Mouse (Mus musculus): ENCODE measurements around the gene Gm572. TPM values are rescaled to one million over a fixed set of nuclear protein-coding genes. Genes with fewer than 3 reads are reported as not detected.

The Gm572 gene
- polyA plus RNA-seq, 1 experiment from 2014 or later = not detected

DNA sequence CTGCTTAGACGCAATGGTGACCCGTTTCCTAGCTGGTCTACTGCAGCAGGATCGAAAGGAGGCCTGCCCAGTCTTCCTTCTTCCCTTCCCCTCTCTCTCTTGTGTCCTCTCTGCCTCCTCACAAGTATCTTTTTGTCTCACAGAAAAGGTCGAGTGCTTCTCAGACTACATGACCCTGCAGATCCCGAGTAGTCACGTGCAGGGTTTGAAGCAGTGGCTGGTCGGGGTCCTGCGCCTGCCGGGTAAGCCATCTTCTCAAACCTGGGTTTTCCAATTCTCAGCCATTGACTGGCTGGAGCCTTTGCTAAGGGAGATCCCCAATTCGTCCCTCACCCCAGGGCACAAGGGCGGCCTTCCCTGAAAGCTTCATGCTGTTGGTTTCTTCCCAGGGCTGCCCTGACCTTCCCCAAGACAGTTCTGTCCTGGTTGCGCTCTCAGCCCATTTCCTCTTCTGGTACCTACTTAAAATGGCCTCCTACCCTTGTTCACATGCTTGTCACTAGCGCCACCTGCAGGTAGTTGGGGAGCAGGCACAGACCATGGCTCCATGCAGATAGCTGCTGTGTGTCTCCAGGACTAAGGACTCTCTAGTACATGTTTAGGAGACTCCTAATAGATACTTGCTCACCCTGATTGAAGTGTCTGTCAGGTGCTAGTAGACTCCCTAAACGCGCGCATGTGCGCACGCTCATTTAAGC, 11.7 kb downstream of the Gm572 start:
- no peak overlapping the region for H3K27ac ChIP-seq
- no peak overlapping the region for H3K4me3 ChIP-seq
- H3K36me3 ChIP-seq = no peaks in the 10 kb centered on the region
- H3K9me3 ChIP-seq (replicated peaks) = 0 out of 2 replicates have a peak, but pooled peaks cover 3% of the 10 kb centered on the region
- H3K4me1 ChIP-seq = no peaks in the 10 kb centered on the region
- H3K27me3 ChIP-seq (replicated peaks) = 0 out of 2 replicates have a peak, but pooled peaks cover 16% of the 10 kb centered on the region
- no peak overlapping the region for H3K9ac ChIP-seq
- WGBS (ENCODE audit: insufficient replicate concordance) = 80% methylated on average over 18 of the region's 18 CpGs
- ATAC-seq = peak; percentile 59; the same call in 1 of the 2 replicates
- H3K4me2 ChIP-seq = no peak overlapping the region

DNA sequence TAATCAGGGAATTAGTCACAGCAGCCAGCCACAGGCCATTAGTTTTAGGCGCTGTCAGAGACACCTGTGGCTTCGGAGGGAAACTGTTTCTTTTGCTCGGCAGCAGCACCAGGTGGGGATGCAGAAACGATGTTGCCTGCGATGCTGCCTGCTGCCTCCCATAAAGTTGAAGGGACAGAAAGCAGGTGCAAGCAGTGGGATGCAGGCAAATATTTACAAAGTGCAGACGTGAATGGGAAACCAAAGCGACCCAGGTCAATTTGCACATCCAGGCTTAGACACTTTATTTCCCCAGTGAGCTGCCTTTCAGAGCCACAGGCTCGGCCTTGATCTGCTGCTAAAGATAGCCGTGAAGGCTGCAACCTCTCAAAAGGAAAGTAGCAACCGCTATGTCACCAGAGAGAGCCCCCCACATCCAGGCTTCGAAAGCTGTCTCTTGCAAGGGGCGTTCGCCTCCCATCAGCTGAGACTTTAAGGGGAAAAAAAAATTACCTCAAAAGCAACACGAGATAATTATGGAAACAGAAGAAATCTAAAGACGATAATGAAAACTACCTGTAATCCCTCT, 13.7 kb downstream of the Gm572 start:
- Histone ChIP-seq H3K27me3 (replicated peaks) (0 out of 2 replicates have a peak, but pooled peaks cover 16% of the 10 kb centered on the region), H3K27ac (no peak overlapping the region), H3K9ac (no peak overlapping the region), H3K4me1 (peaks cover 1% of the 10 kb centered on the region; the same call in 1 of the 2 replicates), H3K4me3 (no peak overlapping the region), H3K36me3 (no peaks in the 10 kb centered on the region), H3K9me3 (replicated peaks) (0 out of 2 replicates have a peak, but pooled peaks cover 3% of the 10 kb centered on the region), H3K4me2 (no peak overlapping the region)
- ATAC-seq = no peak
- WGBS (ENCODE audit: insufficient replicate concordance) = 51% methylated on average over 15 of the region's 15 CpGs

DNA sequence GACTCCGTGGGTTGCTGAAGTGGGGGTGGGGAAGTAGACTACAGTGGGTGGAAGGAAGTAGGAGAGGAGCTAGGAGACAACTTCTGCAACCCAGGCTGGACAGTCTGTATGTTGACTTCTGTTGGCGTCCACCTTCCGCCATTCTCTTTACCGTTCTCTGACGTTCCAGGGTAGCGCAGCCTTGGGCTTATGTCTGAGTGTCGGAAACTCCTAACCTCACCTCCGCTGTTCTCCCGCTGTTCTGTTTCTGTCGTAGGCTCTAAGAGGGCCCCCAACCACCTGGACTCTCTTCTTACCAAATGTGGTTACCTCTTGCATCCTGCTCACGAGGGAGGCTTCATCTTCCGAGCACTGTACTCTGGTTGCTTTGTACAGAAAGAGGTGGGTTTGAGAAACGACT, 14.7 kb downstream of the Gm572 start:
- Histone ChIP-seq H3K4me2 (no peak overlapping the region), H3K36me3 (no peaks in the 10 kb centered on the region), H3K4me1 (peaks cover 11% of the 10 kb centered on the region; the same call in 1 of the 2 replicates), H3K27ac (no peak overlapping the region), H3K4me3 (no peak overlapping the region), H3K9ac (no peak overlapping the region), H3K27me3 (replicated peaks) (peaks cover 23% of the 10 kb centered on the region), H3K9me3 (replicated peaks) (0 out of 2 replicates have a peak, but pooled peaks cover 3% of the 10 kb centered on the region)
- no peak for ATAC-seq
- WGBS (ENCODE audit: insufficient replicate concordance) = 64% methylated on average over 13 of the region's 13 CpGs

DNA sequence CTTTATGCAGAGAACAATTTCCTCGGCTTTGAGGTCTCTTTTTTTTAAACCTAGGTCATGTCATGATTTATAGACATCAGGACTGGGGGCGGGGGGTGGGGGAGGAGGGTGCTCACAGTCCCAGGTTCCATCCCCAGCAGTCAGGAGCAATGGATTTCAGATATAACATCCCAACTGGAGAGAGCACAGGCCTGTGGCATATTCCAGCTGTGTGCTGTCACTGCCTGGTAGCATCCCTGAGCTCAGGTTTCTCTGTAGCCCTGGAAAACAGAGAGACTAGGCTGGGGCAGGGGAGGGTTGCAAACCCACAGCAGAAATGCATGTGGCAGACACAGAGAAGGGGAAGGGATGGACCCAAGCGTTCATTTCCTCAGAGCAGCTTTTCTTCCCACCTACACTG, 17.1 kb downstream of the Gm572 start:
- H3K27me3 ChIP-seq (replicated peaks) = peaks cover 42% of the 10 kb centered on the region
- 42% methylated on average over 3 of the region's 3 CpGs for WGBS (ENCODE audit: insufficient replicate concordance)
- no peak overlapping the region for H3K27ac ChIP-seq
- H3K9ac ChIP-seq = no peak overlapping the region
- H3K4me3 ChIP-seq = no peak overlapping the region
- H3K36me3 ChIP-seq = no peaks in the 10 kb centered on the region
- no peak for ATAC-seq
- peaks cover 11% of the 10 kb centered on the region; the same call in 1 of the 2 replicates for H3K4me1 ChIP-seq
- no peak overlapping the region for H3K4me2 ChIP-seq
- no peaks in the 10 kb centered on the region for H3K9me3 ChIP-seq (replicated peaks)

DNA sequence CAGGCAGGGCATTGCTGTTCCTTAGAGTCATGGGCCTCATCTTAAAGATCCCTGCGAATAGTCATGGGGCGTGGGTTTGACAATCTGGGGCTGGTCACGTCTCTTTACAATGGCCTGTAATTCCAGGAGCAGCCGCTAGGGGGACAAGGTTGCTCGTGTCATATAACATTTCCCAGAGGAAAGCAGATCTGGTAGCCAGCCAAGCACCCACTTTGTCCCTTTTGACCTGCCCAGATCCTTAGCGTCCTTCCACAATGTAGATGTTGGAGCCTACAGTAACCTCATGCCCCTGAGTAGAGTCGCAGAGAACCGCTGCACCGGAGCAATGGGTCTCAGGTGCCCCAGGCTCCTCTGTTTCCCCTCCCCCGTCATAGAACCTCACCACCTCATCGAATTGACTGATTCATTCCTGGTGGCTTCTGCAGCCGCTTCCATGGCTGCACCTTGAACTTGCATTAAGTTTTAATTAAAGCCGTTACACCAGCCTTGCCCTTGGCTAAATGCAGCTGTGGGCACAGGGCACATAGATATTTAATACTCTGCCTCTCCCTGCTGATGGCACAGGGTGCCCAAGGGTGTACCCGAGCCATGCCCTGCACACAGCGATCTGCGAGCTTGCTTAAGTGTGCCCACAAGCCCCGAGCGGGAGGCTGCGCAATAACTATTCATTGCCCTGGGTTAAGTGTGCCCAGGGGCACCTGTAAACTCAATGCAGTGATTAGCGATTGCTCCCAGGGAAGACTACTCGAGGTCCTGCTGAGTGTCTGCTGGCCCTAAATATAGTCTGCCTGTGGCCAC, 19.2 kb downstream of the Gm572 start:
- no peak overlapping the region for H3K27ac ChIP-seq
- no peak overlapping the region; the same call in 1 of the 2 replicates for H3K4me3 ChIP-seq
- peak overlapping the region; percentile 49 for H3K4me2 ChIP-seq

DNA sequence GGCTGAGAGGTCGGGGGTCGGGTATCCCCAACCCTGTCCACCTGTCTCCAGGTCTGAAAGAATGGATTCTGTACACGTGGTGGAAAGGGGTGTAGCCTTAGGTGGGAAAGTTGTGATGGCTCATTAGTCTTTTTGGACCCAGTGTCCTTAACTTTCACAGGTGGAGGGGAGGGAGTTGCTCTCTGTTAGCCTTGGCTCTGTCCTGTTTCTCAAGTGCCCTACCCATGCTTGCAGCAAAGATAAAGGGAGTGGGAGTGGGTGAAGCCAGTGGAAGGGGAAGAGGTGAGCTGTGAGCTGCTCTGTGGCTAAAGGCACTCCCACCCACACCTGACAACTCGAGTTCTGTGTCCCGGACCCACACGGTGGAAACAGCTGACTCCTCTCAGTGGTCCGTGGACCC, 20.2 kb downstream of the Gm572 start:
- 0 out of 2 replicates have a peak, but pooled peaks have one; percentile 14 for ATAC-seq
- H3K27me3 ChIP-seq (replicated peaks) = peaks cover 43% of the 10 kb centered on the region
- no peaks in the 10 kb centered on the region for H3K9me3 ChIP-seq (replicated peaks)
- no peak overlapping the region for H3K4me3 ChIP-seq
- H3K9ac ChIP-seq = no peak overlapping the region
- no peak overlapping the region for H3K4me2 ChIP-seq
- 59% methylated on average over 7 of the region's 7 CpGs for WGBS (ENCODE audit: insufficient replicate concordance)
- H3K27ac ChIP-seq = no peak overlapping the region
- H3K4me1 ChIP-seq = peaks cover 11% of the 10 kb centered on the region; the same call in 1 of the 2 replicates
- H3K36me3 ChIP-seq = no peaks in the 10 kb centered on the region

More for the DNA sequence above, 19.2 kb downstream of the Gm572 start:
- H3K9me3 ChIP-seq (replicated peaks) = no peaks in the 10 kb centered on the region
- H3K36me3 ChIP-seq = no peaks in the 10 kb centered on the region
- H3K27me3 ChIP-seq (replicated peaks) = peaks cover 46% of the 10 kb centered on the region
- H3K4me1 ChIP-seq = peaks cover 11% of the 10 kb centered on the region; the same call in 1 of the 2 replicates
- 0 out of 2 replicates have a peak, but pooled peaks have one; percentile 36 for ATAC-seq
- no peak overlapping the region for H3K9ac ChIP-seq
- WGBS (ENCODE audit: insufficient replicate concordance) = 27% methylated on average over 21 of the region's 21 CpGs

DNA sequence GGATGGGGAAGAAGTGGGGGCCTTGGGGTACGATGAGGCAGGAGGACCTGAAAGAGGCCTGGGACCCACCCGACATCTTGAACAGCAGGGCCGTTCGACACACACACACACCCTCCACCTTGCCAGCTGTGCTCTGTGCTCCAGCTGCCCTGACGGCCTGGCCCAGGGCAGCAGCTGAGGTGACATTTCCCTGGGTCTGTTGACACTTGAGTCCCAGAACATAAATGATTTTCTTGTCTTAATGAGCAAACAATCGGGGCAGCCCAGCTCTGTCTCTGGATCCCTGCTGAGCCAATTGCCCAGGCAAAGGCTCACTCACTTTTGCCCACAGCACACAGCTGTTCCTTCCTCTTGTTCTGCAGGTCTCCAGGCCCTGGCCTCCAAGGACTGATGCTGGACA, 20.9 kb downstream of the Gm572 start:
- no peak overlapping the region for H3K9ac ChIP-seq
- H3K27me3 ChIP-seq (replicated peaks) = peaks cover 43% of the 10 kb centered on the region
- H3K9me3 ChIP-seq (replicated peaks) = no peaks in the 10 kb centered on the region
- H3K4me3 ChIP-seq = no peak overlapping the region
- 70% methylated on average over 6 of the region's 6 CpGs for WGBS (ENCODE audit: insufficient replicate concordance)
- H3K4me2 ChIP-seq = no peak overlapping the region
- H3K36me3 ChIP-seq = no peaks in the 10 kb centered on the region
- no peak for ATAC-seq
- peaks cover 11% of the 10 kb centered on the region; the same call in 1 of the 2 replicates for H3K4me1 ChIP-seq
- no peak overlapping the region for H3K27ac ChIP-seq

DNA sequence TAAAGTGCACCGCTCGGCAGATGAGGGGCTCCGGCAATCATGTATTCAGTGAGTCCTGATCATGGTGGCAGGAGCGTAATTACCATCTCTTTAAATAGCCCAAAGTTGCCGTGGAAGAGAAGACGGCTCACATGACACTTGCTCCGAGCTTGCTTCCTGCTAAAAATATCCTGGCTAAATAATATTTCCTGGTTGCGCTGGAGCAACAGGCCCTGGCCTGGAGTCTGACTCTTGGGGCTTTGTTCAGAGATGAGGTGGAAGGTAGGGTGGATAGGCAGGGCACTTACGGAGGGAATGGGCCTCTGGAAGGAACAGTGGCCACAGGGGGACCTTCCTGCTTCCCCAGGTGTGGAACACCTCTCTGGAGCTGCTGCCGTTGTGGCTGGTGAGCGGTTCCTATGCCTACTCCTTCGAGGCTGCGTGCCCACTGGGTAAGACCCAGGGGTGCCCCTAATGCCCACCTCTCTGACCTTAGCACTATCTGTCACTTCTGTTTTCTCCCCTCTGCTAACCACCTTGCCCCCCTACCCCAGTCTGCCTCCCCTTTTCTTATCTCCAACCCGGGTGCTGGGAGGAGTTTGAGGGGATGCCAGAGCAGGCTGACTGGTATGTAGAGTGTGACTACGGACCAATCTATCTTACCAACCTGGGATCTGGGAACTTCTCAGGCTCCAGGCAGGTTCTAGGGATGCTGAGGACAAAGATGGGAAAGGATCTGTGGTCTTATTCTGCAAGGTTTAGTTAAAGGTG, 24.1 kb downstream of the Gm572 start:
- Histone ChIP-seq H3K36me3 (no peaks in the 10 kb centered on the region), H3K4me1 (peaks cover 30% of the 10 kb centered on the region), H3K4me2 (no peak overlapping the region), H3K9me3 (replicated peaks) (no peaks in the 10 kb centered on the region), H3K27me3 (replicated peaks) (peaks cover 35% of the 10 kb centered on the region), H3K27ac (no peak overlapping the region), H3K4me3 (no peak overlapping the region), H3K9ac (no peak overlapping the region)
- WGBS (ENCODE audit: insufficient replicate concordance) = 75% methylated on average over 15 of the region's 15 CpGs
- no peak for ATAC-seq

DNA sequence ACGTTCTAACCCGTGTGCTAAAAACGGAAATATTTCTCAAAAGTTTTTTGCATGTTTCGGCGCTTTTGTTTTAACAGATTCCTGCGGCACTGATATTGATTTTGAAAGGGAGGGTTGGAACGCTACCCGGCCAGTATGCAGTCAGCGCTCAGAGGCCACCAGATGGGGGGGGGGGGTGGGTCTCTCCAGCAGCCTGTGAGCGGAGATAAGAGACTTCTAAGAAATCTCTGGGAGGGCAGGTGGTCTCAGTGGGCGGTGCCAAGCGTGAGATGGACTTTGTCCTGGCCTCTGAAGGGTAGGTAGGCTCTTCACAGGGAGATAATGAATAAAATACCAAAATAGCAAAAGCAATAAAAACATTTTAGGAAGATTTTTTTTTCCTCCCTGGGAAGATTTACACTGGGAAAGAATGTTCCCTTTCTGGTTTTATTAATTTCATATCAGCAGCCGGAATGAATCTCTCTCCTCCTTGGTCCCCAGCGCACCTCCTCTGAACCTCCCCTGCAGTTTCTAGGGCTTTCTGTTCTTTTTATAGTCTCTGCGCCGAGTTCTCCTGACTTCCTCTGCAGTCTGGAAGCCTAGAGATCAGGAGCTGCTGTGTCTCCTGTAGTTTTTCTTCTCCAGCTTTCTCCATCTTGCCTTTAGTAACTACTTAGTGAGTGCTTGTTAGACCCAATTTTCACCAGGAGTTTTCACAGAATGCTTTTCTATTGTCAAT, 28.3 kb downstream of the Gm572 start:
- Histone ChIP-seq H3K9me3 (replicated peaks) (no peaks in the 10 kb centered on the region), H3K4me2 (peak overlapping the region; percentile 64), H3K27ac (0 out of 2 replicates have a peak overlapping the region, but pooled peaks have one; percentile 25), H3K36me3 (no peaks in the 10 kb centered on the region), H3K4me3 (peak overlapping the region; percentile 25), H3K4me1 (peaks cover 47% of the 10 kb centered on the region), H3K27me3 (replicated peaks) (peaks cover 34% of the 10 kb centered on the region), H3K9ac (no peak overlapping the region)
- ATAC-seq = peak; percentile 89
- WGBS (ENCODE audit: insufficient replicate concordance) = 4% methylated on average over 16 of the region's 16 CpGs

DNA sequence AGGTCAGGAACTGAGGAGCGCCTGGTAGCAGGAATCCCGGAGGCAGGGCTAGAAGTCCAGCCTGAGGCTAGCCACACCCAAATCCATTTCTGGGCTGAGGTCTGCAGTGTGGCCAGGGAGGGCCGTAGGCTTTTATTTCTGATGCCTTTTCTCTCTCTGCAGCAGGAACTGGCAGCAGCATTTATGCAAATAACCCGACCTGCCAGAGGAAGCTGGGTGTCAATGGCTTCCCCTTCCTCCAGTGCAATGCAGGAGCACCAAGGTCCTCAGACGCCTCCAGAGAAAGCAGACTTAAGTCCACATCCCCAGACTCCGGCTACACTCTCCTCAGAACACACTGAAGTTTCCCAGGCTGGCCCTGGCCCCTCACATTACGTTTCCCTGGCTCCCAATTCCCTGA, 31.9 kb downstream of the Gm572 start:
- Histone ChIP-seq H3K27me3 (replicated peaks) (peaks cover 23% of the 10 kb centered on the region), H3K9me3 (replicated peaks) (no peaks in the 10 kb centered on the region), H3K4me1 (peaks cover 65% of the 10 kb centered on the region), H3K27ac (no peak overlapping the region), H3K4me2 (no peak overlapping the region), H3K9ac (no peak overlapping the region), H3K36me3 (no peaks in the 10 kb centered on the region), H3K4me3 (no peak overlapping the region)
- no peak for ATAC-seq
- 41% methylated on average over 7 of the region's 7 CpGs for WGBS (ENCODE audit: insufficient replicate concordance)
